Mouse (Mus musculus) limb, embryonic 12.5 days (tissue): ENCODE results near the gene Rexo4. TPM values are rescaled to one million over a fixed set of nuclear protein-coding genes. Genes with fewer than 3 reads are reported as not detected.

ENCODE experiments used
- ATAC-seq: fragments of 200-750 bp; cut with Nextera tagmentation; 2 replicates; pipeline ENCODE4 v1.8.0; 2017; ENCODE audit warnings: low read depth, moderate TSS enrichment; ENCODE audit not compliant: insufficient number of reproducible peaks, insufficient read depth, low FRiP score, low TSS enrichment
- H3K27ac ChIP-seq: fragments of 300-500 bp; sonication (generic); 2 replicates; pipeline ENCODE4 v1.5.1; 2016; ENCODE audit warnings: mild to moderate bottlenecking, moderate library complexity
- H3K27me3 ChIP-seq: fragments of 300-500 bp; sonication (generic); 2 replicates; pipeline ENCODE4 v1.6.1; 2016; ENCODE audit warnings: mild to moderate bottlenecking, moderate library complexity
- H3K36me3 ChIP-seq: fragments of 300-500 bp; sonication (generic); 2 replicates; pipeline ENCODE4 v1.6.1; 2016; ENCODE audit warnings: mild to moderate bottlenecking, moderate library complexity
- H3K4me1 ChIP-seq: fragments of 300-500 bp; sonication (generic); replicated peaks from 2 replicates; pipeline ENCODE4 v1.6.1; 2016
- H3K4me2 ChIP-seq: fragments of 300-500 bp; sonication (generic); 2 replicates; pipeline ENCODE4 v1.6.1; 2016; ENCODE audit warnings: mild to moderate bottlenecking, moderate library complexity
- H3K4me3 ChIP-seq: fragments of 300-500 bp; sonication (generic); replicated peaks from 2 replicates; pipeline ENCODE4 v1.5.1; 2016; ENCODE audit warnings: mild to moderate bottlenecking
- H3K9ac ChIP-seq: fragments of 300-500 bp; sonication (generic); replicated peaks from 2 replicates; pipeline ENCODE4 v1.6.1; 2016; ENCODE audit warnings: mild to moderate bottlenecking, moderate library complexity
- H3K9me3 ChIP-seq: fragments of 300-500 bp; sonication (generic); 2 replicates; pipeline ENCODE4 v1.6.1; 2016; ENCODE audit warnings: mild to moderate bottlenecking, moderate library complexity
- WGBS: fragments of 180-500 bp; shearing (Covaris S2); methylation state at CpG from one replicate; pipeline ENCODE4 v1.1.7; 2016; 5-methylcytosine and 5-hydroxymethylcytosine counted together
- polyA plus RNA-seq: library from polyadenylated mRNA; unstranded; fragments of >200 nt; fragmentation: Nextera tagmentation; extraction: Ambion mirVana; gene quantifications from 2 replicates; pipeline ENCODE4 v1.2.1, GENCODE M21; 2016

Rexo4 gene
- polyA plus RNA-seq, 1 experiment from 2014 or later: 54.0 TPM

DNA sequence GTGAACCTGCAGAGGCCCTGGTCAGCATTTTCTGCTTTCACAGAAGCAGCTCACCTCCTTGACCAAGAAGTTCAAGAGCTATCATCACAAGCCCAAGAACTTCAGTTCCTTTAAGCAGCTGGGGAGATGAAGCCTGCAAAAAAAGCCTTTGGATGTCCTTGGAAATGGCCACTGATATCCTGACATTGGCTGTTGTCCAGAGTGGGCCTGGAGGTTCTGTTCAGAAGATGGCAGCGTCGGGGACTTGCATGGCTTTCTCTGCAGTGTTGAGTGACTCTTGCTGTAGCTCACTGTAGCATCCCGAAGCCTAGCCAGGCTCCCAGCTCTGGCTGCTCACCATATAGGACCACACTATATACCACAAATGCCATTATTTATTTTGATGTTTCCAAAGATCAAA, 44.5 kb downstream of the Rexo4 start:
- Histone ChIP-seq H3K9ac (no peak overlapping the region), H3K27me3 (no peaks in the 10 kb centered on the region), H3K4me1 (peaks cover 29% of the 10 kb centered on the region), H3K27ac (no peak overlapping the region), H3K36me3 (peaks cover 71% of the 10 kb centered on the region), H3K4me3 (no peak overlapping the region), H3K4me2 (no peak overlapping the region), H3K9me3 (no peaks in the 10 kb centered on the region)
- no peak for ATAC-seq
- 87% methylated on average over 3 of the region's 3 CpGs for WGBS

DNA sequence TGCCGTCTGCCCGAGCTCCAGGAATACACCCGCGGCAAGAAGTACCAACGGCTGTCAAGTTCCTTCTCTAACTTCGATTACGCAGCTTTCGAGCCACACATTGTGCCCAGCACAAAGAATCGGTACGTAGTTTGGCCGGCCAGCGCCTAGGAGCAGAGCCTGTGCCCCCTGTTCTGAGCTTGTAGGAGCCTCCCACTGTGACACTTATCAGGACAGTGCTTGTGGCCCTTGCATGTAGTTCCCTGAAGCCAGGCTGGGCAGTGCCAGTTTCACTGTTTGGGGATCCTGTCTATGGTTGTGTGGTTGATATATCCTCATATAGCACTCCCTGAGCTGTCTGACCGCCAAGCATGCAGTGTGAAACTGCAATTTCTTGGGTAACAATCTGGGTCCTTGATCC, 47.4 kb downstream of the Rexo4 start:
- WGBS: 2% methylated on average over 13 of the region's 13 CpGs
- peak overlapping the region; percentile 76 for H3K4me3 ChIP-seq
- peak overlapping the region; percentile 98 for H3K4me2 ChIP-seq
- peaks cover 71% of the 10 kb centered on the region for H3K36me3 ChIP-seq
- no peaks in the 10 kb centered on the region for H3K27me3 ChIP-seq
- peak overlapping the region; percentile 81 for H3K9ac ChIP-seq
- ATAC-seq: no peak
- H3K9me3 ChIP-seq: no peaks in the 10 kb centered on the region
- peak overlapping the region; percentile 69; the same call in 1 of the 2 replicates for H3K27ac ChIP-seq
- H3K4me1 ChIP-seq: peaks cover 44% of the 10 kb centered on the region

DNA sequence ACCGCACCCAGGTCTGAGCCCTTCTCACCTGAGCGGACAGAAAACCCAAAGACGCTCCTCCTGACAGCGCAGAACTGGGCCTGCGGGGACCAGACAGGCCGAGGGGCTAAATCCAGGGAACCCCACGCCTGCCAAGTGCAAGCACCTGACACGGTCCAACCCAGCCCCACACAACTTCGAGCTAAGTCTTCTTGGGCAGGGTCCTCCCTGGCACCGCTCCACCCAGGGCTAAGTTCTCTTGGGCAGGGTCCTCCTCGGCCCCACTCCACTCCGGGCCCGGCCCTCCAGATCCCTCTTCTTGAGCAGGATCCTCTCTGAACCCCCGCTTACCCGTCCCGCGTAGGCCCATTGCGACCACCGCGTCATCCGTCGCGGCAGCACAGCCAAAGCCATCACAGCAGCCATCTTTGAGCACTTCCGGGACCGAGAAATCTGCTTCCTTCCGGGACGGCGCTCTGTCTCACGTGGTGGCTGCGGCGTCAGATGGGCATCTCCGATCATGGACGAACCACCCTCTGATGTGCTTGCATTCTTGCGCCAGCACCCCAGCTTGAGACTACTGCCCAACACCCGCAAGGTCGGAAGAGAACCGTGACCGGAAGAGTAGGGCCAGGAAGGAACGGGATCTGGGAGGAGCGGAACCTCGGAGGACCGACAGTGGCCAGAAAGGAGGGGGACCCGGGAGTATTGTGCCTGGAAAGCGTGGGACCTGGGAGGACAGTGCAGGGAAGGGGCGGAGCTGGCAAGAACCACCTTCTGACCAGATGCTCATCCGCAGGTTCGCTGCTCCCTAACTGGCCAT, 48.1 kb downstream of the Rexo4 start, which contains the start of the genes Surf2 and Surf1:
Gene Surf2 (plus strand): TSS at position 441 of the 802 bp plus-strand sequence.
Gene Surf1 (minus strand): TSS at position 604 of the 802 bp plus-strand sequence.
- peaks cover 70% of the 10 kb centered on the region for H3K36me3 ChIP-seq
- WGBS: 2% methylated on average over 47 of the region's 47 CpGs
- no peaks in the 10 kb centered on the region for H3K9me3 ChIP-seq
- peak within 1 kb of the TSS; percentile 76 for H3K4me3 ChIP-seq
- H3K4me1 ChIP-seq: peaks cover 46% of the 10 kb centered on the region
- peak; percentile 54 for ATAC-seq
- peak within 1 kb of the TSS; percentile 81 for H3K9ac ChIP-seq
- peak within 1 kb of the TSS; percentile 98 for H3K4me2 ChIP-seq
- H3K27ac ChIP-seq: peak within 1 kb of the TSS; percentile 69; the same call in 1 of the 2 replicates
- H3K27me3 ChIP-seq: no peaks in the 10 kb centered on the region

DNA sequence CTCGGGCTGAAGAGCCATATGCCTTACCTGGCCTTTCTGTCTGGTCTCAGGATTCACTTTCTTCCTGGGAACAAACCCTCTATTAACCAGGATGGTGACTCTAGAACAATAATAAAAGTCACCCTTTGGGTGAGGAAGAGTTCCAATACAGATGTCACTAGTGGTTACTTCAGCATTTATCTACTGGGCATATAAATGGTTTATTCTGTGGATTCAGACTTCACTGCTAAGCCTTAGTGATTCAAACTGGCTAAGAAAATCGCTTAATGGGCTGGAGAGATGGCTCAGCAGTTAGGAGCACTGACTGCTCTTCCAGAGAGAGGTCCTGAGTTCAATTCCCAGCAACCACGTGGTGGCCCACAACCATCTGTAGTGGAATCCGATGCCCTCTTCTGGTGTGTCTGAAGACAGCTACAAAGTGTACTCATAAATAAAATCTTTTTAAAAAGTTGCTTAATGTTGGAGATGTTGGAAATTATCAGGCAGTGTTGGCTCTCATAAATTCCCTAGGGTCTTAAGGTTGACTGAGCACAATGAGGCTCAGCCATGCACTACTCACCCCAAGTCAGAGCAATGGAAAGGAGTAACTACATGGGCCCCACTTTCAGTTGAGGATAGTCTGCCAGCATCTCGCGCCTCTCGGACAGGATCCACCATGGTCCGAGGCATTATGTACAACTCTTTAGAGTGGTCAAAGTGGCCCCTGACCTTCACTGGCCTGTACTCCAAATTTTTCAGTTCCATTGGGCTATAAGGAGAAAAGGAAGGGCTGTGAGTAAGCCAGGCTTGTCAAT, 49.8 kb downstream of the Rexo4 start:
- Histone ChIP-seq H3K9ac (no peak overlapping the region), H3K27ac (no peak overlapping the region), H3K9me3 (no peaks in the 10 kb centered on the region), H3K36me3 (peaks cover 52% of the 10 kb centered on the region), H3K27me3 (no peaks in the 10 kb centered on the region), H3K4me3 (no peak overlapping the region), H3K4me1 (peaks cover 50% of the 10 kb centered on the region), H3K4me2 (peak overlapping the region; percentile 98; the same call in 1 of the 2 replicates)
- ATAC-seq: no peak
- 67% methylated on average over 8 of the region's 8 CpGs for WGBS

DNA sequence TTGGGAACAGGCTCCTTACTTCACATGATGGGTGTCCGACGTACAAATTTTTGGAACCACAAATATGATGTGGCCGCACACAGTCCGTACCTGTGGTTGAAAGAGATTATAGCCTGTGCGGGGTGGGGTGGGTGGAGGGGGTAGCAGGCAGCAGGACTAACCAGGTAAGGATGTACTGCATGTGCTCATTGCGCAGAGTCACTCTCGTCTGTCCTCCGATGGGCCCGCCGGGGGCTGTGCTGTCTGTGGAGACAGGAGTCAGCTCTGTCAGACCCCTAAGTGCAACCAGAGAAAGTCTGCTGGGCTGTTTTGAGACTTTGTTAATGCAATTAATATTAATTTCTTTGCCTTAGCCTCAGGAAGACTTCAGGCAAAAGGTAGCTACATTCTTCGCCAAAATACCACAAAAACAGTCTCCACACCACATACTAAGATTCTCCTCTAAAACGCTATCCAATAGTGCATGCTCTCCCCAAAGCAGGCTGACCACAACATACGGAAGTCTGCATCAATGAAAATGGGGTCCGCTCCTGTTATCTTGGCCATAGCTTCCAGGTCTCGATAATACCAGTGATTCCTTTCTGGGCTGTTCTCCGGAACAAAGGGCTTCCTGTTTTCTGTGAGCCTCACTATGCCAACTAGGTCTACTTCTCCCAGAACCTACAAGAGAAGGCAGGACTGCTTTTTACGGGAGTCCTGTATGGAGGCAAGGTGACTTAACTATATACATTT, 50.6 kb downstream of the Rexo4 start:
- peaks cover 57% of the 10 kb centered on the region for H3K4me1 ChIP-seq
- H3K9me3 ChIP-seq: no peaks in the 10 kb centered on the region
- peaks cover 47% of the 10 kb centered on the region for H3K36me3 ChIP-seq
- H3K27ac ChIP-seq: no peak overlapping the region
- H3K4me2 ChIP-seq: no peak overlapping the region
- no peaks in the 10 kb centered on the region for H3K27me3 ChIP-seq
- H3K9ac ChIP-seq: no peak overlapping the region
- WGBS: 86% methylated on average over 17 of the region's 17 CpGs
- ATAC-seq: no peak
- H3K4me3 ChIP-seq: no peak overlapping the region

DNA sequence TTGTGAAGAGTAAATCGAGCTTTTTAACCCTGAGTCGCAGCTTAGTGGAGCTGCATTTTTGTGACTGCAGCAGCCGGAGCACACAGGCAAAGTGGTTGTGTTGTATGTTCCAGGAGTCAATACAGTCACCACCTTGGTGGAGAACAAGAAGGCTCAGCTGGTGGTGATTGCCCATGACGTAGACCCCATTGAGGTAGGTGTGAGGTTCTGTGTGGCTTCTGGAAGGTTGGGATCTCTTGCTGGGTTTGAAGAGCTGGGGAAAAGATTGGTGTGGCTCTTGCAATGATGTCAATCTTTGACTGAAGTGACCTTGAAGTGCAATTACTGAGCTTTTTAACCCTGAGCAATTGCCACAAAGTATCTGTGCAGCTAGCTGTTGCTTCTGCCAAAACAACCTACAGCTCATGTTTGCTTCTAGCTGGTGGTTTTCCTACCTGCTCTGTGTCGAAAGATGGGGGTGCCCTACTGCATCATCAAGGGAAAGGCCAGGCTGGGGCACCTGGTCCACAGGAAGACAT, 51.9 kb downstream of the Rexo4 start:
- no peak for ATAC-seq

DNA sequence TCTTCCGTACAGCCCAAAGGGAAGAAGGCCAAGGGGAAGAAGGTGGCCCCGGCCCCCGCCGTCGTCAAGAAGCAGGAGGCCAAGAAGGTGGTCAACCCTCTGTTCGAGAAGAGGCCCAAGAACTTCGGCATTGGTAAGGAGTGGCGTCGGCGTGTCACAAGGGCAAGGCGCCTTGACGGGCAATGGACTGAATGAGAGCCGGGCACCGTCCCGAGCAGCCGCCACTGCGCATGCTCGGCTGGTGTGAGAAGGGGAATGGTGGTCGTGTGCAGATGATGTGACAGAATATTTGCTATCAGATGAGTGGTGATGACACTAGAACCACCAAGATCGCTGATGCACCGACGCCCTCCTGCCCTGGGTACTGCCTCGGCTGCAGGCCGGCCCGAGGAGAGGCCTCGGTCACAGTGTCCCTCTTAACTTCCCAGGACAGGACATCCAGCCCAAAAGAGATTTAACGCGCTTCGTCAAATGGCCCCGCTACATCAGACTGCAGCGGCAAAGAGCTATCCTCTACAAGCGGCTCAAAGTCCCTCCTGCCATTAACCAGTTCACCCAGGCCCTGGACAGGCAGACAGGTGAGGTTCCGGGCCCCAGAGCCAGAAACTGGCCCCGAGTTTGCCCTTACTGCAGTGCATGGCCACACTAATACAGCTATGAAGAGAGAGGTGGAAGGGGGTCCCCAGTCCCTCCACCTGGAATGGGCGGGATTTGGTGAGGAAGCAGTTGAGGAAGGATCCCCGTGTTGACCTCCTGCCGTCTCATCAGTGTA, 53.0 kb downstream of the Rexo4 start:
- H3K9me3 ChIP-seq: no peaks in the 10 kb centered on the region
- H3K27ac ChIP-seq: peak overlapping the region; percentile 95
- peak overlapping the region; percentile 97 for H3K9ac ChIP-seq
- peaks cover 62% of the 10 kb centered on the region for H3K36me3 ChIP-seq
- no peaks in the 10 kb centered on the region for H3K27me3 ChIP-seq
- H3K4me2 ChIP-seq: peak overlapping the region; percentile 100
- H3K4me3 ChIP-seq: peak overlapping the region; percentile 85
- no peak for ATAC-seq
- under 1% methylated on average over 37 of the region's 37 CpGs for WGBS
- H3K4me1 ChIP-seq: peaks cover 45% of the 10 kb centered on the region

More for the DNA sequence above, 51.9 kb downstream of the Rexo4 start:
- H3K4me1 ChIP-seq: peaks cover 52% of the 10 kb centered on the region
- H3K27ac ChIP-seq: peak overlapping the region; percentile 95; the same call in 1 of the 2 replicates
- no peaks in the 10 kb centered on the region for H3K9me3 ChIP-seq
- no peaks in the 10 kb centered on the region for H3K27me3 ChIP-seq
- 71% methylated on average over 5 of the region's 5 CpGs for whole genome bisulfite sequencing
- peaks cover 50% of the 10 kb centered on the region for H3K36me3 ChIP-seq
- H3K4me2 ChIP-seq: peak overlapping the region; percentile 100
- H3K4me3 ChIP-seq: peak overlapping the region; percentile 85
- peak overlapping the region; percentile 97 for H3K9ac ChIP-seq

DNA sequence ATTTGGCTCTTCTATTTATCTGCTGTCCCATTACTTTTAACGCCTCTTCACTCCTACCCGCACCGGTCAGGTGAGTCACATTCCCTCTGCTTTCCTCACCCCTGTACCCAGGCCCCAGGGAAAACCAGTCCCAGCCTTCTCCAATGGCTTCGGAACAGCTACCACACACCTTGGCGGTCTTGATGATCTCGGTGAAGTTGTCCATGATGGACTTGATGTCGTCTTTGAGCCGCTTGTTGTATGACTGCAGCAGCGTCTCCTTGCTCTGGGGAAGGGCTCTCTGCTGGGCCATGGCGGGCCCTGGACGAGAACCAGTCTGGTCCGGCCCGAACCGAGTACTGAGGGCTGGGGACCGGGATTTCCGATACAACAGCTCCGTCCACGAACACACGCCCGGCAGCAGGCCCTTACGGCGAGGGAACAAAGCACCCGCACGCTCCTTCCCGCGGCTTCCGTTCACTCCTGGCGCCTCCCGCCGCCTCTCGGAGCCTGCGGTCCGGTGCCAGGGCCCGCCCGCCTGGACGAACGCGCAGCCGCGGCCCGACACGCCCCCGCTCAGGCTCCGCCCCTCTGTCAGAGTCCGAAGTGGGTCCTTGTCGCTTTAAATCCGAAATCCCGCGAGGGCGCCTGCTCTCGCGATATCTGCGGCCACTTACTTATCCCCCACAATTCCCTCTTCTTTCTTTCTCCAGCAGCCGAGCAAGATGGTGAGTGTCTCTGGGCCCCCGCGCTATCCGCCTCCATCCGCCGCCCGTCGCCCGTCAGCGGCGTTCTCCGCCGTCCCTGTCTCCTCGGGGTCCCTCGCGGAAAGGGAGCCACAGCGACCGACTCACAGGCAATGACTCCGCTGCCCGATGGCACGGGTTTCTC, 53.8 kb downstream of the Rexo4 start, which contains the start of the genes Med22 and Rpl7a:
Gene Med22 (minus strand): TSS at position 554 of the 870 bp plus-strand sequence.
Gene Rpl7a (plus strand): TSS at position 641 of the 870 bp plus-strand sequence.
- H3K9me3 ChIP-seq: no peaks in the 10 kb centered on the region
- H3K27ac ChIP-seq: peak within 1 kb of the TSS; percentile 95
- H3K4me1 ChIP-seq: peaks cover 39% of the 10 kb centered on the region
- peaks cover 70% of the 10 kb centered on the region for H3K36me3 ChIP-seq
- H3K4me2 ChIP-seq: peak within 1 kb of the TSS; percentile 100
- peak; percentile 84 for ATAC-seq
- H3K4me3 ChIP-seq: peak within 1 kb of the TSS; percentile 85
- H3K9ac ChIP-seq: peak within 1 kb of the TSS; percentile 97
- WGBS: under 1% methylated on average over 74 of the region's 74 CpGs
- H3K27me3 ChIP-seq: no peaks in the 10 kb centered on the region

DNA sequence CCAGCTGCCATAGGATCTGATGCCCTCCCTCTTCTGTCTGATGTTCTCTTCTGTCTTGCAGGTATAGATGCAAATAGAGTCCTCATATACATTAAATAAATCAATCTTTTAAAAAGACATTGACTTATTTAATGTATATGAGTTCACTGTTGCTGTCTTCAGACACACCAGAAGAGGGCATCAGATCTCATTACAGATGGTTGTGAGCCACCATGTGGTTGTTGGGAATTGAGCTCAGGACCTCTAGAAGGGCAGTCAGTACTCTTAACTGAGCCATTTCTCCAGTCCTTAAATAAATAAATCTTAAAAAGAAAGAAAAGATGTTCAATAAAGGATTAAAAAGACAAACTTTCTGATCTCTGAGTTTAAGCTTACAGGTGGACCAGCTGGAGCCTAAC, 54.8 kb downstream of the Rexo4 start:
- Histone ChIP-seq H3K9ac (peak overlapping the region; percentile 97), H3K36me3 (peaks cover 75% of the 10 kb centered on the region), H3K4me3 (peak overlapping the region; percentile 85), H3K4me2 (peak overlapping the region; percentile 100), H3K27ac (peak overlapping the region; percentile 95; the same call in 1 of the 2 replicates), H3K4me1 (peaks cover 31% of the 10 kb centered on the region), H3K9me3 (no peaks in the 10 kb centered on the region), H3K27me3 (no peaks in the 10 kb centered on the region)
- ATAC-seq: no peak
